Mouse (Mus musculus): ENCODE data around the gene Camk1d.

Camk1d gene

DNA sequence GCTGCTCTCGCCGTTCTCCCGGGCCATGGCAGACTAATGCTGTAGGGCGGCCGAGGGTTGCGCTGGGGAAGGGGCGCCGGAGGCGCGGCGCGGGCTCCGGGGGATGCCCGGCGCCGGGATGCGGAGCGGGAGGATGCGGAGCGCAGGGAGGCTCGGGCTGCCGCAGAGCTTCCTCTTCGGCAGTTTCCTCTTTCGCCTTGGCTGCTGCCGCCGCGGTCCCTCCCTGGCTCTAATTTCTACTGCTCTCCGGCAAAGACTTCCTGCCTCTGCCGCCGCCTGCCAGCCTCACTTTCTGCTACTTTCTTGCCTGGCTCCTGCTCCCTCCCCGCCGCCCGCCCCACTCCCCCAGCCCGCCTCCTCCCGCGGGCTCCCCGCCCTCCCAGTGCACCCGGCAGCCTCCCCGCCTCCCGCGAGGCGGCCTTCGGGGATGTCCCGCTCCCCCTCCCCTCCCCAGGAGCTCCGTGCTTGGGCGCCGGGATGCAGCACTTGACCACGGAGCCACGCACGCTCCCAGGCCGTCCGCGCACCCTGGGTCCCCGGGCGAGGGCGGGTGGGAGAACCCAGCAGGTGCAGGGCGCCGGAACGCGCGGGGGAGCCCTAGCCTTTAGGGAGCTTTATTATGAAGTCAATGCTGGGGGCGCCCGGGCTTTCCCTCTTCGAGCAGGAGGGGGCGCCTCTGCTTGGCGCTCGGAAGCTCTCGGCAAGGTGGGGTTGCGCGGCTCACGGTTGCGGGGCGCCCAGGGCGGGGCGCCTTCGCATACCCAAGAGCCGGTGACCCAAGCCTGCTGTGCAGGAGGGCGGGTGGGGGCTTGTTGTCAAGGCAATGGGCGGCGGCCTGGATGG is at the start of gene Camk1d:
Gene Camk1d, minus strand, starts transcription at position 305 of the 843 bp plus-strand sequence.
- no peak for DNase-seq (ENCODE audit: low read depth)

DNA sequence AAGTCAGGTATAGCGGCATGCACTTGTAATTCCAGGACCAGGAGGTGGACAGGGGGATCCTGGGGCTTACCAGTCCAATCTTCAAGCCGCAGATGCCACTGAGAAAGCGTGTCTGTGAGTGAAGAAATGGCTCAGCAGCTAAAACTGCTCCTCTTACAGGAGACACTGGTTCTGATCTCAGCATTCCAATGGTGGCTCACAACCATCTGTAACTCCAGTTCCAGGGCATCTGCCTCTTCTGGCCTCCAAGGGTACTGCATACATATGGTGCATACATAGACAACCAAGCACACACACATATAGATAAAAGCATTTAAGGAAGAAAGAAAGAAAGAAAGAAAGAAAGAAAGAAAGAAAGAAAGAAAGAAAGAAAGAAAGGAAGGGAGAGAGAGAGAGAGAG is 47.7 kb upstream of the Camk1d start:
- no peak for DNase-seq (ENCODE audit: low read depth)

DNA sequence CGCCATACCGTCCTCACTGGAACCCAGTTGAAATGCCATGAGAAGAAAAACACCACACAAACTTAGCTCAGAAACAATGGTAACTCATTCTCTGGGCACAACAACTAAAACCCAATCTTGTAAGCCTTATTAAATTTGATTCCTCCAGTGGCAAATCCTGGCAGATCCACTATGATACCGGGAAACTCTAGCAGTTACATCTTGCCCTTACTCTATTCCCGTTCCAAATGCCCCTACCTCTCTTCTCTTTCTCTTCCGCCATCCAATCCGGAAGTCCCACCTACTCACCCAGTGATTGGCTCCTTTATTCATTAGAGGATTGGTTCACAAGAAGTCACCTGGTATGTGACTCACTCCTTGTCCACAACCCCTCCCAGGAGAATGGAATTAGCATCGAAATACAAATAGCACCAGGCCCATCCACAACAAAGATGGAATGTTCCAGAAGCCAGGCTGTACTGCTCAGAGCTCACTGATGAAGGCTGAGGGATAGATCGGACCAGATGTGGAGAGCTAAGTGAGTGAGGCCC is 46.2 kb upstream of the Camk1d start:
- DNase-seq (ENCODE audit: low read depth): no peak

DNA sequence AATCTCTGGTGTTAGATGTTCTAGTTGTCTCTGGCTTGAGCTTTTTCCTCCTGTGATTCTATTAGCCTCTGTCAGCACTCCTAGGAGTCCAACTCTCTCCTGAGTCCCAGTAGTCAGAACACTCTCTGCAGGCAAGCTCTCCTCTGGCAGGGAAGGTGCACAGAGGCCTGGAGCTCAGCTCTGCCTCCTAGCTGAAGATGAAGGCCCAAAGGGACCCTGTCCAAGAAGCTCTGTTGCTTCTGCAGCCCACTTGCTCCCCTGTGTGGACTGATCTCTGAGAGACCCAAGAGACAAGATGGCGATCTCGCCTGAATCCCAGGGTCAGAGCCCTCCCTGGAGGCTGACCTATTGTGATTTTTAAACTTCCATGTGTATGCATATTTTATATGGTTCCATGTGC is 44.3 kb upstream of the Camk1d start:
- no peak for DNase-seq (ENCODE audit: low read depth)

DNA sequence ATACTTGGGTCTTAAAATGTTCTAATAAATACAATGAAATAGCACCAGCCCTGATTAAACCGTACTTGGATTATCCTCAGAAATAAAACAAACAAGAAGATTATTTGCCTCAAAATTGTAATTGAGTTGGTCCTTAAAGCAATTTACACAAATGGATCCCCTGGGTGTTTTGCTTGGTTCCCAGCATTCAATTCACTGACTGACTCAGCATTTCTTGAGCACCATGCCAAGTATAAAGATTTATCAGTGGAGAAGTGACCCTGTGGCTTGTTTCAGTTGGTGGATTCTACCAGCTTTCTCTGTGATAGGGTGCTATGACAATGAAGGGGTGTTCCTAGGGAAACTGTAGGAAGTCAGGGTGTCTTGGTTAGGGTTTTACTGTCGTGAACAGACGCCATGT is 36.6 kb upstream of the Camk1d start:
- DNase-seq (ENCODE audit: low read depth): no peak

DNA sequence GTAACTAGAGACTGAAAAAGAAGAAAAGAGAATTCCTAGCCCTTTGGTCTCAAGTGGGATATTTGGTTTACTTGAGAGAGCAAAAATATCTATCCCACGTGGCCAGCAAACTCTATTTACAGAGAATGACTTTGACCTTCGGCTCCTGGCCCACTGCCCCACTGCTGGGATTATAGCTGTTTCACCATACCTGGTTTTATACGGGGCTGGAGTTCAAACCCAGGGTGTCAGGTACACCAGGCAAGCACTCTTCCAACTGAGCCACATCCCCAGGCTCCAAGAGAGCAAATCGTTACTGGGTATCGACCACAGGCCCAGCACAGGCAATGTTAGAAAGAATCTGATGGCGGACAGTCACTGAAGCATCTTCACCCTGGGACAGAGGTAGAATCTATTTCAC is 34.9 kb upstream of the Camk1d start:
- no peak for DNase-seq (ENCODE audit: low read depth)

DNA sequence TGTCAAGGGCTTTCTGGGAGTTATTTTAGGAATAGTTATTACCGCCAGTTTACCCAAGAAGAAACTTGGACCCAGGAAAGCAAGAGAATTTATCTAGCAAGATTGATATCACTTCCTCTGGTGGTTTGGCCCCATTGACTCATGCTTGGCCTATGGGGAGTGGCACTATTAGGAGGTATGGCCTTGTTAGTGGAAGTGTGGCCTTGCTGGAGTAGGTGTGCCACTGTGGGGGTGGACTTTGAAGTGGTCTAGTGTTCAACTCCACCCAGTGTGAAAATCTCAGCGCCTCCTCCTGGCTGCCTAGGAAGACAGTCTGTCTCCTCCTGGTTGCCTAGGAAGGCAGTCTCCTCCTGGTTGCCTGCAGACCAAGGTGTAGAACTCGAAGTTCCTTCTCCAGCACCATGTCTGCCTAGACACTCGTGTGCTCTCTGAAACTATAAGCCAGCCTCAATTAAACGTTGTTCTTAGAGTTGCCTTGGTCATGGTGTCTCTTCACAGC is 33.3 kb upstream of the Camk1d start:
- DNase-seq (ENCODE audit: low read depth): peak; percentile 44

DNA sequence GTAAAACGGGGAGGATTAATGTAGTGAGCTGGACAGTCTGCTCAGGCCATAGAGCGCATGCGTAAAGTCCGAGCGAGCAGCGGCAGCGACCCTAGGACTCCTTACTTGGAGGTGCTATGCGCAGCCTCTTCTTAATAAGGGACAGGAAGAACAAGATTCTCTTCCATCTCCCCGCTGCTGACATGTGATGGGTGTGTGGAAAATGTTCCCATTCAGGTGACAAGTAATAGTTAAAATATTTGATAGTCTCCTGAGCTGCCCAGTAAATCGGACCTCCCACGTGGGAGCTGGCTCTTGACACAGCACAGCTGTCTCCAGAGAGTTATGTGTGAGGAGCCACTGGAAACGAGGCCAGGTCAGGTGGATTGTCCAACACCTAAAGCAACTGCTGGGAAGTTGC is 32.2 kb upstream of the Camk1d start:
- DNase-seq (ENCODE audit: low read depth): no peak

DNA sequence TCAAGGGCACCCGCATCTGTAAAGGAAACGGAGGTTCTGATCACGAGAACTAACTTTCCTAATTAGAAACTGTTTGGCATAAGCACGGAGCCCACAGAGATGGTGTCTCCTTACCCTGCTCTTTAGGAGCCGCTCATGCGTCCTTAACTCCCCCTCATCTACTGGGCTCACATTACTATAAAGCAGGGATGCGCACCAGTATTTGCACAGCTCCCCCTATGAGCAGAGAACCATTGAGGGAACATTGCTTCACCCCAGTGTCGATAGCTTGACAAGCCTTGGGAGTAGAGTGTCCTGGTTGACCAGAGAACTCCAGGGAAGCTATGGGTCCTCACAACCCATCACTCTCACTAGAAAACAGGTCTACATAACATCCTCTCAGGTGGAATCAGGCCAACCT is 29.6 kb upstream of the Camk1d start:
- no peak for DNase-seq (ENCODE audit: low read depth)

DNA sequence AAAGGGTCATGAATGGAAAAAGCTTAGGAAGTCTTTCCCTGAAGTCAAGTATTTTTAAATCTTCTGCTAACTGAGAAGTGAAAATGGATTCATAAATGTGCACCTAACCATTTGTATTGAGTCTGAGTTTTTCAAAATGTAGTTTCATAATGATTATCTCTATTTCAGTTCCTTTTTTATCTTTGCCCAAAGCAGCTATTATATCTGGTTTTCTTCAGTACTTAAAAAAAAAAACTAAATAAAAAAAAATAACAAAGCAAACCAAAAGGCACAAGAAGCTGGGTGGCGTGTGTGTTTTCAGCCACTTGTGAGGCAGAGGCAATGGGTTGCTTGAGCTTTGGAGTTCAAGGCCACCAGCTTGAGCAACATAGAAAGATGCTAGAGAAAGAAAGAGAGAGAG is 26.6 kb upstream of the Camk1d start:
- DNase-seq (ENCODE audit: low read depth): no peak

DNA sequence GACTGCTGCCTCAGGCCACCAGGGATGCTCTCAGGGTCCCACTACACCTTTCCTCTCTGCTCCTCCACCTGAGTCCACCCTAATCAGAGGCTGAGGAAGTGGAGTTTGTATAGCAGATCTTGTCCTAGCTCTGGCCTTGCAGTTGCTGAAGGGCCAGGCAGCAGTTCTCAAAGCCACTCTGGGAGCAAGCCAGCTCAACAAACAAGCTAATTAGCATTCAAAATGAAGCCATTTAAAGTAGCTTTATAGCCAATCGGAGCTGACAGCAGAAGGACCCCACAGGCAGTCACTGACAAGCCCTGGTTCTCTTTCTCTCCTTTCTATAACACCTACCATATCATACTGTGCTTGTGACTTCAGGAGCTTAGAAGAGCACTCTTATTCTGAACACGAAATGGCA is 21.6 kb upstream of the Camk1d start:
- DNase-seq (ENCODE audit: low read depth): no peak

DNA sequence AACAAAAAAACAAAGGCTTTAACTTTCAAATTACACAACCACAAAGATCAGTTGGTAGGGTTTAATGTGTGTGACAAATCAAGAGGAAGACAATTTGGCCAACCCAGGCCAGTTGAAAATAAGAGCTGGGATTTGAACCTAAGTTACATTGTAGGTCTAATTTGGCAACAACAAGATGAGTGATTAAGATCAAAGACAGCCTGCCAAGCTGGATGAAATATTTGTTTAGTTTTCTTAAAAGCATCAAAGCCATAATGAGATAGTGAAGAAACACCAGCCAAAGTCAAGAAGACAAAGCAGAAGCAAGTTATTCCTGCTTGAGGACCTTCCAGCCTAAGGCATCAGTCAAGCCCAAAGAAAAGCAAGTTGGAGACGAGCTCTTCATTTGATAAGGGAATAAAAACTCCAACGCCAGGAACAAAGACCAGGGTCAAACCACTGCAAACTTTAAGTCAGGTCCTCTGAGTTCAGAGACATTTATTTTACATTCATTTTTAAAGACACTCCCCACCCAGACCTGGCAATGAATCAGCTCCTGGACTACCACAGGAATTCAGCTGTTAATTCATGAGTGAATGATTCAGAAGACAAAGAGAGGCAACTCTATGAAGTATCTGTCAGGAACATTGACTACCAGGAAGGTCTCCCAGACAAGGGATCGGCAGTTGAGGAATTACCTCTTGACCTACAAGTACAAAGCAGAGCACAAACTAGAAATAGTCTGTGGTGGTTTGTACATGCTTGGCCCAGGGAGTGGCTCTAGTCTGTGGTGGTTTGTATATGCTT is 19.2 kb upstream of the Camk1d start:
- DNase-seq (ENCODE audit: low read depth): no peak

DNA sequence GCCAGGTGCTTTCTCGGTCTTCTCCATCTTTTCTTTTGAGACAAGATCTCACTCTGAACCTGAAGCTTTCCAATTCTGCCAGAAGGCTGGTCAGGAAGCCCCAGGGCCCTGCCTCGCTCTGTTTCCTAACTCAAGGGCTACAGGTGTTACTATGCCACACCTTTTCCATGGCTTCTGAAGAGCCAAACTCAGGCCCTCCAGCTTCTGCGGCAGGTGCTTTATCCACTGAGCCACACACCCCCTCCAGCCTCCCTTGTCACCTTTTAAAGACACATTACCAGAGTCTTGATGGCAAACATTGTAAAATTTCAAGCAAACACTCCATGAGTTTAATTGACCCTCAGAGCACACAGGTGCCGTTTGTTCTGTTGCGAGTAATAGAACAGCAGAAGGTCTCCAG is 17.7 kb upstream of the Camk1d start:
- DNase-seq (ENCODE audit: low read depth): no peak

DNA sequence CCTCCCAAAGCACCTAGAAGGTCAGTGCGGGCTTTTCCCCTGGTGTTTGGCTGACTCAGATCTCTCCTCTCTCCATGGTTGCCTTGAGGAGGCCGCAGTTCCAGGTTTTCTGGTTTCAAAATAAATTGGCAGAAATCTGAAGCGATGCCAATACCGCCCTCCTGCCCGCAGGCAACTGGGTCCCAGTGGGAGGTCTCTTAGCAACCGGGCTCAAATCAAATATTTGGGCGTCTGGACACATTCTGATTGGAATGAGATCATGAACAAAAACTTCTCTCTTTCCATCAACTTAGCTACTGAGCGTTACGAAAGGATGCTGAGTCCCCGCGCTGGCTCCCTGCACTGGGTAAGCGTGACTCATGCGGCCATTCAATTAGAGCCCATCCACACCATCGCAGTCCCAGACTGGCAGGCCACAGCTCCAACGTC is 16.1 kb upstream of the Camk1d start:
- no peak for DNase-seq (ENCODE audit: low read depth)

DNA sequence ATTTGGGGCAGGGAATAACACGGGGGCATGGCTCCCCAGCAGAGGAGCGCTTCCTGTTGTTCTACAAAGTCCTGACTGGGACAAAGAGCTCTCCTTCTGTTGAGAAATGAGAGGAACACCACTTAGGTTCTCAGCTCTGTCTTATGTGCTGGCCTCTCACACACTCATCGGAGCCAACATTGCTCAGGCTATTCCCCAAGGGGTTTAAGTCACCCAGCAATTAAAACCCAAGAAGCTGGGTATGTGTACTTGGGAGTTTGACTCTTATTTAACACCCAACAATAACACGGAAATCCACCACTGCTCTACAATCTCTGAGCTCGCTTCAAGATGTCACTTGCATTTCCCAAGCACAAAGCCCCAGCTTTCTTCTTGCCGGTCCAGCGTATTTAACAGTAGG is 15.6 kb upstream of the Camk1d start:
- no peak for DNase-seq (ENCODE audit: low read depth)

DNA sequence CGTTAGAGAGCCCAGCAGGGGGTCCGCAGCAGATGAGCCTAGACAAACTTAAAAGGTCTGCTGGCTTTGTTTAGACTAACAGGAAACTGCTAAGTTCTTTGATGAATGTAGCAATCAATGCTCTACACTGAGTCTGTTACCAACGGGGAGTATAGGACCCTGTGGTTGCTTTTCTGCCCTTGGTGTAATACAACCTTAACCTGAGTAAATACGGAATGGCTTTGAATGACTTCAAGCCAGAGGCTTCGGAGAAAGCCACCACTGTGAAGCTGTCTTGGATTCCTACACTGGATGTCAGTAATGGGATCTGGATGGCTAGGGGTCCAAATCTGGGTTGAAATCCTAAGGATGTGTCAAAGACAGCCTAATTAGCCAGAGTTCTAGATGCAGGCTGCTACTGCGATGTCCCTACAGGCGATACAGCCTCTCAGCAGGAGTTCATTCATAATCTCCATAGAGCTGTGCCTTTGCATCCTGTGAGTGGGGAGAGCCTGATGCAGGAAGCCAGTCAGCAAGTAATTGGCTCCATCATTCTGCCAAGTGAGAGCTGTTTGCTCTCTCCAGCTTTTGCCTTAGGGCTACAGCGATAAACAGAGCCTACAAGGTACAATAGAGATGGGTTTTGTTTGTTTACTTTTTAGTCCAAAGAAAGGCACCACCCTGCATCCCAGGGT is 10.8 kb upstream of the Camk1d start:
- DNase-seq (ENCODE audit: low read depth): no peak

DNA sequence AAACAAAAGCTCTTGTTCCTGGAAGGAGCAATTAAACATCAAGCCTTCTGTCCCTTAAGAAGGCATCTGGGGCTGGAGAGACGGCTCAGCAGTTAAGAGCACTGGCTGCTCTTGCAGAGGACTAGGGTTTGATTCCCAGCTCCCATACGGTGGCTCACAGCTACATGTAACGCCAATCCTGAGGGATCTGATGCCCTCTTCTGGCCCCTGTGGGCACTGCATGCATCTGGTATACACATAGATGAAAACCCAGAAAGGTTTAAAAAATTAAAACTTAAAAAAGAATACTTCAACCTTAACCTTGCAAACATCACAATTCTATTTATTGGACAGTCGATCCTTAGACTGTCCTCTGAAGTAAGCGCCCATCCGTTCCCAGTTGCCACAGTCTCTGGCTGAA is 3.4 kb upstream of the Camk1d start:
- no peak for DNase-seq (ENCODE audit: low read depth)

DNA sequence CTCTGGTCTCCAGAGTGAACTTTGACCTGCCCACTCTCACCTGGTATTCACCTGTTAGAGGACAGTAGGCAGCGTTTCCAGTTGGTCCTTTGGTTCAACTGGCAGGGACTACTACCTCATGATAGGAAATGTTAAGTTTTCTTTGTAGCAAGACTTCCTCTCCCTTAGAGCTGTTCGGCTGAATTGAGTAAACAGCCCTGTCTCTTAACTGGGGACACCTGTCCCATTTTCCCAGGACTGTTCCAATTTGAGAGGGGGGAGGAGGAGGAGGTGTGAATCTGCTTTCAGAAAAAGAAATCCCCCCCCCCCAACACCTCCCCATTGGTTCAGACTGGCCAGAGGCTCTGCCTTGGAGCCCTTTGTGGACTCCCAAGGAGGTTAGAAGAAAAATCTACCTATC is 1.2 kb upstream of the Camk1d start:
- DNase-seq (ENCODE audit: low read depth): no peak

DNA sequence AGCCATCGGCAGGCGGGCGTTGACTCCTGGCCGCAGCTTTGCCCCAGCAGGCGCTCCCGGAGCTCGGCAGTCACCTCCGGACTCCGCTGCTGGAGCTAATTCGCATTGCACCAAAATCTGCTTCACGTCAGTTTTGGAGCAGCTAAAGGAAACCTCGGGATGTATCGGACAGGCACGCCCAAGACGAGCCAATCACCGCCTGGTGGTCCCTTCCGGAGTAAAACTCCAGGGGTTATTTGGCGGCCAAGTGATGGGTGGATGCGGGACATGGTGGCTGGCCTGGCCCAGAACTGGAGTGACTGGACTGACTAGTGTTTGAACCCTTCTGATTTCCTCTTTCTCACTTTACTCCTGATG is 717 bp upstream of the Camk1d start:
- no peak for DNase-seq (ENCODE audit: low read depth)

DNA sequence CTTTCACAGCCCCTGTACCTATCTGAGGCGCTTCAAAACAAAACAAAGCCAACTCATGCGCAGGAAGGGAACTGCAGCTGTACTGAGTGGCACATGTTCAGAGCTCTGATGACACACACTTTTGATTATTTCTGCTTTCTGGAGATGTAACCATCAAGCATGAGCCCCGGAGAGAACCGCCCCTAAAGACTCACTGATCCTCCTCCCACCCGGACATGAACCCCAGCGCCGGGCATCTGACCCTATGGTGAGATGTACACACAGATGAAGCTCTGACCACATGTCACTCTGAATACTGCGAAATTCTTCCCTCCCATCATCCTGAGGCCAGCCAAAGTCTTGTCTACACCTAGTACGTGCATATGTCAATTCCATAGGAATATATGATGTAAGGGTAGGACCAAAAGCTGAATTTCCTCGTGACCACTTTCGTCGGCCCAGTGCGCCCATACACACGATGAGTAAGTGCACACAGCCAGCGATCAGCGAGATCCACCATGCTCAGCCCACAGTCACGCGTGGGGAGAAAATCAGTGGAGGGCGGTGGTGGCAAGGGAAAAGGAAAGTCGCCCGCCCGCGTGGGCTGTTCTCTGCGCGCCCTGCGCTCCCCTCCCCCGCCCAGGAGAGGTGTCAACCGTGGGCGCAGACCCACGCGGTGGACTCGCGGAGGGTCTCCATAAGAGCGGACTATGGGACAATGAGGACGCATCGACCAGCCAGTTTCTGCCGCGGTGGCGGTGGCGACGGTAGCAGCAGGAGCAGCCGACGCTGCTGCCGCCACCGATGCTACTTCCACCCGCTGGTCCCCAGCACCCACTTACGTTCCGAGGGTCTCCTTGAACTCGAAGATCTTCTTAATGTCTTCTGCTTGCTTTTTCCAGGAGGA is 747 bp downstream of the Camk1d start:
- DNase-seq (ENCODE audit: low read depth): no peak

DNA sequence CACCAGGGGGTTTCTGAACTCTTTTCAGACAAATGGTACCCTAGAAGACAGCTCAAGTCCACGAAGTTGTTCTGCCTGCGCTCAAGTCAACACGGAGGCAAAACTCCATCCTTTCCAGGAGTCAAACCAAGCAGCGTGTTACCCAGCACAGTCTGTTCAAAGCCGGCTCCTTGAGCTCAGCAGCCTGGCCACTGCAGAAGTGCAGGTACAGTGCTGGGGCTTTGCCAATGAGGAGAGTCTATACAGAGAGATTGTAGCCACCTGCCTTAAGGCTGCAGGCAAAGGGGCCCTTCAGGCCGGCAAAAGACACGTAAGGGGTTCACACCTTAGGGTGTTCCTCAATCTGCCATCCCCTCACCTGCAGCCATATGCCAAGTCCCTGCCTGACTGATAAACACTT is 2.1 kb downstream of the Camk1d start:
- no peak for DNase-seq (ENCODE audit: low read depth)

DNA sequence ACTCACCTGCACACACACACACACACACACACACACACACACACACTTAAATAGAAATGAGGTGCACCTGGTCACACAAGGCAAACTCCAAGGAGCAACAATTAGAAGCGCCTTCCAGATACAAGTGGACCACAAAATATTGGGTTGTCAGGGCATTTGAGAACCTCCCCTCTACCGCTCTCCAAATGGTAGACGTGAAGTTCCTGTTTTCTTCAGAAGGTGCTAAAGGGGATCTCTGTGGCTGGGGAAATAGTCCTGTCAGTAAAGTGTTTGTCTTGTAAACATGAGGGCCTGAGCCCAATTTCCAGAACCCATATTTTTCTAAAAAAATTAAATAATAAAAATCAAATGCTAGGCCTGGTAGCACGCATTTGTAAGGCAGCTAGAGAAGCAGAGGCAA is 4.4 kb downstream of the Camk1d start:
- no peak for DNase-seq (ENCODE audit: low read depth)

Measured in 416B (cell line).